Mouse (Mus musculus): ENCODE results near the gene Camk2b. TPM values are rescaled to one million over a fixed set of nuclear protein-coding genes. Genes with fewer than 3 reads are reported as not detected.

Camk2b gene
- polyA plus RNA-seq, 1 experiment from 2014 or later = 1.4 TPM

- Histone ChIP-seq H3K4me2 (ENCODE audit: low read depth, low read length) (no peak overlapping the region), H3K36me3 (ENCODE audit: control insufficient read depth, insufficient read depth) (no peaks in the 10 kb centered on the region), H3K27me3 (ENCODE audit: control insufficient read depth, insufficient read depth, low read depth, low read length) (no peaks in the 10 kb centered on the region), H3K27ac (ENCODE audit: low read length) (no peak overlapping the region), H3K9me3 (replicated peaks; ENCODE audit: control insufficient read depth, low read length) (no peaks in the 10 kb centered on the region), H3K4me3 (ENCODE audit: low read depth, low read length) (no peak overlapping the region), H3K9ac (ENCODE audit: low read depth, low read length) (no peak overlapping the region; the same call in 1 of the 2 replicates), H3K4me1 (ENCODE audit: control insufficient read depth, low read depth, low read length) (no peaks in the 10 kb centered on the region; the same call in 1 of the 2 replicates)
- ATAC-seq (ENCODE audit: low read depth) = peak; percentile 86
- WGBS (ENCODE audit: insufficient replicate concordance) = 59% methylated on average over 12 of the region's 12 CpGs
Observed at GRCm38 (mm10) chr11:6024923-6025652, 41.1 kb downstream of the Camk2b start.

GRCm38 (mm10) chr11:6020897-6021839, 45.0 kb downstream of the Camk2b start:
- no peak for ATAC-seq (ENCODE audit: low read depth)
- H3K4me2 ChIP-seq (ENCODE audit: low read depth, low read length) = no peak overlapping the region
- H3K9me3 ChIP-seq (replicated peaks; ENCODE audit: control insufficient read depth, low read length) = no peaks in the 10 kb centered on the region
- H3K36me3 ChIP-seq (ENCODE audit: control insufficient read depth, insufficient read depth) = no peaks in the 10 kb centered on the region
- no peak overlapping the region for H3K4me3 ChIP-seq (ENCODE audit: low read depth, low read length)
- no peaks in the 10 kb centered on the region; the same call in 1 of the 2 replicates for H3K4me1 ChIP-seq (ENCODE audit: control insufficient read depth, low read depth, low read length)
- 54% methylated on average over 17 of the region's 17 CpGs for WGBS (ENCODE audit: insufficient replicate concordance)
- no peaks in the 10 kb centered on the region for H3K27me3 ChIP-seq (ENCODE audit: control insufficient read depth, insufficient read depth, low read depth, low read length)
- H3K9ac ChIP-seq (ENCODE audit: low read depth, low read length) = no peak overlapping the region
- H3K27ac ChIP-seq (ENCODE audit: low read length) = no peak overlapping the region

- Histone ChIP-seq H3K36me3 (ENCODE audit: control insufficient read depth, insufficient read depth) (no peaks in the 10 kb centered on the region), H3K27me3 (ENCODE audit: control insufficient read depth, insufficient read depth, low read depth, low read length) (no peaks in the 10 kb centered on the region), H3K4me3 (ENCODE audit: low read depth, low read length) (no peak overlapping the region), H3K4me2 (ENCODE audit: low read depth, low read length) (no peak overlapping the region), H3K9me3 (replicated peaks; ENCODE audit: control insufficient read depth, low read length) (no peaks in the 10 kb centered on the region), H3K4me1 (ENCODE audit: control insufficient read depth, low read depth, low read length) (no peaks in the 10 kb centered on the region; the same call in 1 of the 2 replicates), H3K9ac (ENCODE audit: low read depth, low read length) (no peak overlapping the region), H3K27ac (ENCODE audit: low read length) (no peak overlapping the region)
- no peak for ATAC-seq (ENCODE audit: low read depth)
- WGBS (ENCODE audit: insufficient replicate concordance) = 69% methylated on average over 5 of the region's 5 CpGs
Observed at GRCm38 (mm10) chr11:6020360-6020759, 45.8 kb downstream of the Camk2b start.

GRCm38 (mm10) chr11:6018218-6019010, 47.7 kb downstream of the Camk2b start:
- no peaks in the 10 kb centered on the region for H3K9me3 ChIP-seq (replicated peaks; ENCODE audit: control insufficient read depth, low read length)
- WGBS (ENCODE audit: insufficient replicate concordance) = 36% methylated on average over 7 of the region's 7 CpGs
- no peaks in the 10 kb centered on the region for H3K27me3 ChIP-seq (ENCODE audit: control insufficient read depth, insufficient read depth, low read depth, low read length)
- no peak overlapping the region for H3K4me3 ChIP-seq (ENCODE audit: low read depth, low read length)
- ATAC-seq (ENCODE audit: low read depth) = no peak
- H3K27ac ChIP-seq (ENCODE audit: low read length) = no peak overlapping the region
- no peak overlapping the region for H3K9ac ChIP-seq (ENCODE audit: low read depth, low read length)
- no peak overlapping the region for H3K4me2 ChIP-seq (ENCODE audit: low read depth, low read length)
- no peaks in the 10 kb centered on the region for H3K36me3 ChIP-seq (ENCODE audit: control insufficient read depth, insufficient read depth)
- no peaks in the 10 kb centered on the region for H3K4me1 ChIP-seq (ENCODE audit: control insufficient read depth, low read depth, low read length)

GRCm38 (mm10) chr11:6017484-6018140, 48.5 kb downstream of the Camk2b start:
- Histone ChIP-seq H3K27me3 (ENCODE audit: control insufficient read depth, insufficient read depth, low read depth, low read length) (no peaks in the 10 kb centered on the region), H3K9ac (ENCODE audit: low read depth, low read length) (no peak overlapping the region), H3K36me3 (ENCODE audit: control insufficient read depth, insufficient read depth) (no peaks in the 10 kb centered on the region), H3K4me1 (ENCODE audit: control insufficient read depth, low read depth, low read length) (no peaks in the 10 kb centered on the region), H3K27ac (ENCODE audit: low read length) (no peak overlapping the region), H3K9me3 (replicated peaks; ENCODE audit: control insufficient read depth, low read length) (no peaks in the 10 kb centered on the region), H3K4me2 (ENCODE audit: low read depth, low read length) (no peak overlapping the region), H3K4me3 (ENCODE audit: low read depth, low read length) (no peak overlapping the region)
- ATAC-seq (ENCODE audit: low read depth) = no peak
- 47% methylated on average over 9 of the region's 11 CpGs for WGBS (ENCODE audit: insufficient replicate concordance)

- H3K27ac ChIP-seq (ENCODE audit: low read length) = no peak overlapping the region
- WGBS (ENCODE audit: insufficient replicate concordance) = 54% methylated on average over 9 of the region's 9 CpGs
- H3K4me1 ChIP-seq (ENCODE audit: control insufficient read depth, low read depth, low read length) = no peaks in the 10 kb centered on the region
- ATAC-seq (ENCODE audit: low read depth) = no peak
- no peaks in the 10 kb centered on the region for H3K27me3 ChIP-seq (ENCODE audit: control insufficient read depth, insufficient read depth, low read depth, low read length)
- no peaks in the 10 kb centered on the region for H3K9me3 ChIP-seq (replicated peaks; ENCODE audit: control insufficient read depth, low read length)
- H3K9ac ChIP-seq (ENCODE audit: low read depth, low read length) = no peak overlapping the region
- H3K36me3 ChIP-seq (ENCODE audit: control insufficient read depth, insufficient read depth) = no peaks in the 10 kb centered on the region
- no peak overlapping the region for H3K4me2 ChIP-seq (ENCODE audit: low read depth, low read length)
- H3K4me3 ChIP-seq (ENCODE audit: low read depth, low read length) = no peak overlapping the region
Observed at GRCm38 (mm10) chr11:6016797-6017395, 49.3 kb downstream of the Camk2b start.

- Histone ChIP-seq H3K9ac (ENCODE audit: low read depth, low read length) (no peak overlapping the region), H3K4me1 (ENCODE audit: control insufficient read depth, low read depth, low read length) (no peaks in the 10 kb centered on the region), H3K27me3 (ENCODE audit: control insufficient read depth, insufficient read depth, low read depth, low read length) (no peaks in the 10 kb centered on the region), H3K27ac (ENCODE audit: low read length) (no peak overlapping the region), H3K9me3 (replicated peaks; ENCODE audit: control insufficient read depth, low read length) (no peaks in the 10 kb centered on the region), H3K4me3 (ENCODE audit: low read depth, low read length) (no peak overlapping the region), H3K36me3 (ENCODE audit: control insufficient read depth, insufficient read depth) (no peaks in the 10 kb centered on the region), H3K4me2 (ENCODE audit: low read depth, low read length) (no peak overlapping the region)
- WGBS (ENCODE audit: insufficient replicate concordance) = 3% methylated on average over 3 of the region's 3 CpGs
- ATAC-seq (ENCODE audit: low read depth) = no peak
Observed at GRCm38 (mm10) chr11:6016368-6016767, 49.8 kb downstream of the Camk2b start.

GRCm38 (mm10) chr11:6015011-6015431, 51.1 kb downstream of the Camk2b start:
- Histone ChIP-seq H3K4me3 (ENCODE audit: low read depth, low read length) (no peak overlapping the region), H3K4me1 (ENCODE audit: control insufficient read depth, low read depth, low read length) (no peaks in the 10 kb centered on the region), H3K27me3 (ENCODE audit: control insufficient read depth, insufficient read depth, low read depth, low read length) (no peaks in the 10 kb centered on the region), H3K9ac (ENCODE audit: low read depth, low read length) (no peak overlapping the region), H3K9me3 (replicated peaks; ENCODE audit: control insufficient read depth, low read length) (no peaks in the 10 kb centered on the region), H3K36me3 (ENCODE audit: control insufficient read depth, insufficient read depth) (no peaks in the 10 kb centered on the region), H3K4me2 (ENCODE audit: low read depth, low read length) (no peak overlapping the region), H3K27ac (ENCODE audit: low read length) (no peak overlapping the region)
- WGBS (ENCODE audit: insufficient replicate concordance) = 58% methylated on average over 6 of the region's 6 CpGs
- ATAC-seq (ENCODE audit: low read depth) = no peak

Data from liver, embryonic 16.5 days (tissue).